Comparison of ENCODE assay signal across 10 mouse cellular contexts in the genomic region with DNA sequence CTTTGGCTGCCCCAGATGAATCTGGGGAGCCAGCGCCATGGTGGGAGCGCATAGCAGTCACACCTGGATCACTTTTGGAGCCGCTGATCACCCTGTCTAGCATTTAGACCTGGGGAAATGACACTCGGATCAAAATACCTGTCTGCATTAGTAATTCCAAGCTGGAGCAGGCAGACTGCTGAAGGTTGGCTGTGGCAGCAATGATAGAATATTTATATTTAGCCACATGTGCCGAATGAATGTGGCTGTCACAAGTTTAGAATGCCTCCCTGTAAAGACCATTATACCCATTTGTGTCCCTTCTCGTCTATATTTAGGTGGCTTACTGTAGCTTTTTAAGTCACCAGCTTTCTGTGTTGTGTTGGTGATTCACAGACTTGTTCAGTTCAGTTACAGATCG. TPM values are rescaled to one million over a fixed set of nuclear protein-coding genes. Genes with fewer than 3 reads are reported as not detected.
A peak's percentile ranks its signal among the peaks of the same experiment; 100 is the strongest.
DNase-seq lines count a peak whose midpoint lies in the region; ATAC-seq and TF ChIP-seq lines count a peak whose summit lies in the region.
"Had no signal": no experiment of that assay in that cellular context is flagged by ENCODE, and none has a peak within 500 bp of the region (broad histone marks: within the 10 kb centered on the region; RNA-seq: fewer than 3 reads in every experiment).

No protein-coding gene starts in this region.

- peaks cover 28% of the 10 kb centered on the region for H3K79me2 ChIP-seq in MEL (ENCODE audit: control insufficient read depth, insufficient read depth, low read length, poor library complexity)

- H3K4me3 ChIP-seq in hindbrain, embryonic 13.5 days = no peak overlapping the region
- no peak overlapping the region for H3K4me3 ChIP-seq in hindbrain, embryonic 10.5 days
- peak overlapping the region; percentile 78 to 86; a peak in 3 of 4 replicates for H3K4me3 ChIP-seq in MEL (ENCODE audit: control insufficient read depth in 1 of 2, insufficient read depth in 1 of 2, low read depth in 2 of 2, low read length in 2 of 2)
- peak overlapping the region; percentile 75; the same call in 1 of the 2 replicates for H3K4me3 ChIP-seq in limb, embryonic 14.5 days (replicated peaks; ENCODE audit: low read length)

- no peak for DNase-seq in hindbrain, embryonic 10.5 days (ENCODE audit: low spot score)
- DNase-seq in MEL (ENCODE audit: low read depth, low spot score) = peak; percentile 14
- peak; percentile 38 for DNase-seq in heart, adult 8-10 months (ENCODE audit: low spot score)
- DNase-seq in limb, embryonic 14.5 days (ENCODE audit: low spot score) = no peak
- no peak for DNase-seq in frontal cortex, adult 2 months (ENCODE audit: extremely low spot score in 1 of 2, low spot score in 1 of 2)
- no peak for DNase-seq in thymus, adult 18-20 months
- DNase-seq: right cerebral cortex, postnatal 4 days had no signal

- no peak for TF ChIP-seq EP300 in MEL (IDR thresholded peaks at IDR 0.05; ENCODE audit: low read depth in 1 of 2, low read length in 2 of 2)

- no peak for ATAC-seq in hindbrain, embryonic 13.5 days (ENCODE audit: low FRiP score)
- ATAC-seq in limb, embryonic 14.5 days (ENCODE audit: low FRiP score, low read depth) = no peak
- ATAC-seq in granulocyte monocyte progenitor cell, adult 5-6 weeks (replicated peaks; ENCODE audit: poor library complexity, severe bottlenecking) = no peak

- H3K4me2 ChIP-seq in hindbrain, embryonic 13.5 days = peak overlapping the region; percentile 86; the same call in 1 of the 2 replicates
- peak overlapping the region; percentile 94 for H3K4me2 ChIP-seq in limb, embryonic 14.5 days (replicated peaks; ENCODE audit: low read depth, low read length, severe bottlenecking)

- no peak for TF ChIP-seq CTCF in MEL (IDR thresholded peaks at IDR 0.05 in 2 of 3, conservative IDR thresholded peaks at IDR 0.05 in 1 of 3; ENCODE audit: control insufficient read depth in 1 of 3, insufficient read depth in 1 of 3, low read depth in 2 of 3, low read length in 3 of 3, poor library complexity in 1 of 3, severe bottlenecking in 1 of 3)

- no peaks in the 10 kb centered on the region for H3K9me3 ChIP-seq in hindbrain, embryonic 13.5 days
- no peaks in the 10 kb centered on the region for H3K9me3 ChIP-seq in hindbrain, embryonic 10.5 days
- H3K9me3 ChIP-seq in MEL (replicated peaks; ENCODE audit: insufficient read depth, low read length) = no peaks in the 10 kb centered on the region
- no peaks in the 10 kb centered on the region for H3K9me3 ChIP-seq in limb, embryonic 14.5 days (ENCODE audit: control insufficient read depth, low read length)
- H3K9me3 ChIP-seq: forebrain, embryonic 10.5 days had no signal

- 77% methylated on average over 7 of the region's 7 CpGs for WGBS in hindbrain, embryonic 13.5 days
- 76% methylated on average over 7 of the region's 7 CpGs for WGBS in hindbrain, embryonic 10.5 days
- WGBS in limb, embryonic 14.5 days = 77% methylated on average over 7 of the region's 7 CpGs

- no peak for TF ChIP-seq RAD21 in MEL (IDR thresholded peaks at IDR 0.05; ENCODE audit: low read depth, low read length)

- no peak overlapping the region for H3K9ac ChIP-seq in hindbrain, embryonic 13.5 days
- H3K9ac ChIP-seq in MEL (ENCODE audit: control insufficient read depth, low read depth, low read length, poor library complexity, severe bottlenecking) = peak overlapping the region; percentile 95
- H3K9ac ChIP-seq in limb, embryonic 14.5 days (ENCODE audit: low read depth, low read length, severe bottlenecking) = no peak overlapping the region

- TF ChIP-seq POLR2A in MEL (IDR thresholded peaks at IDR 0.05; ENCODE audit: control insufficient read depth in 1 of 2, insufficient read depth in 1 of 2, low read depth in 1 of 2, low read length in 2 of 2, poor library complexity in 1 of 2) = no peak
- TF ChIP-seq POLR2A in limb, embryonic 14.5 days (IDR thresholded peaks at IDR 0.05; ENCODE audit: borderline replicate concordance, extremely low read depth, insufficient read depth, insufficient read length) = no peak

- peaks cover 56% of the 10 kb centered on the region for H3K27me3 ChIP-seq in hindbrain, embryonic 13.5 days
- peaks cover 57% of the 10 kb centered on the region for H3K27me3 ChIP-seq in hindbrain, embryonic 10.5 days (ENCODE audit: insufficient read depth, poor library complexity, severe bottlenecking)
- H3K27me3 ChIP-seq in MEL (ENCODE audit: control insufficient read depth in 1 of 2, insufficient read depth in 2 of 2, low read length in 2 of 2) = no peaks in the 10 kb centered on the region
- no peaks in the 10 kb centered on the region; the same call in 1 of the 2 replicates for H3K27me3 ChIP-seq in limb, embryonic 14.5 days (ENCODE audit: control insufficient read depth, insufficient read depth, low read length)

- no peaks in the 10 kb centered on the region for H3K36me3 ChIP-seq in hindbrain, embryonic 13.5 days
- no peaks in the 10 kb centered on the region for H3K36me3 ChIP-seq in hindbrain, embryonic 10.5 days
- H3K36me3 ChIP-seq in MEL (ENCODE audit: control insufficient read depth in 1 of 2, insufficient read depth in 2 of 2, low read length in 2 of 2) = peaks cover 0 to 57% of the 10 kb centered on the region in 2 experiments; a peak in 2 of 4 replicates
- H3K36me3 ChIP-seq in limb, embryonic 14.5 days (ENCODE audit: control insufficient read depth, insufficient read depth, low read length) = no peaks in the 10 kb centered on the region
- H3K36me3 ChIP-seq: forebrain, embryonic 10.5 days had no signal

- H3K27ac ChIP-seq in hindbrain, embryonic 13.5 days = no peak overlapping the region
- H3K27ac ChIP-seq in hindbrain, embryonic 10.5 days = no peak overlapping the region
- H3K27ac ChIP-seq in MEL (ENCODE audit: control insufficient read depth, low read depth, low read length) = no peak overlapping the region
- H3K27ac ChIP-seq in limb, embryonic 14.5 days (replicated peaks; ENCODE audit: low read depth, low read length) = no peak overlapping the region

- peaks cover 17% of the 10 kb centered on the region for H3K4me1 ChIP-seq in hindbrain, embryonic 13.5 days (replicated peaks)
- peaks cover 16% of the 10 kb centered on the region for H3K4me1 ChIP-seq in hindbrain, embryonic 10.5 days (replicated peaks)
- peaks cover 41 to 61% of the 10 kb centered on the region in 2 experiments for H3K4me1 ChIP-seq in MEL (ENCODE audit: control insufficient read depth in 1 of 2, insufficient read depth in 2 of 2, low read length in 2 of 2)
- peaks cover 14% of the 10 kb centered on the region for H3K4me1 ChIP-seq in limb, embryonic 14.5 days (ENCODE audit: control insufficient read depth, insufficient read depth, low read length)

TF ChIP-seq in MEL, 35 proteins besides CTCF, POLR2A, EP300 and RAD21 (continues in another document):
- TF ChIP-seq SMC3 (IDR thresholded peaks at IDR 0.05; ENCODE audit: low read depth, low read length) = no peak
- no peak for TF ChIP-seq MYC (IDR thresholded peaks at IDR 0.05; ENCODE audit: low read depth, low read length)
- no peak for TF ChIP-seq HCFC1 (IDR thresholded peaks at IDR 0.05; ENCODE audit: low read depth, low read length)
- no peak for TF ChIP-seq NELFE (IDR thresholded peaks at IDR 0.05; ENCODE audit: low read depth, low read length)
- TF ChIP-seq GATA1 (IDR thresholded peaks at IDR 0.05; ENCODE audit: low read depth, low read length) = no peak
- no peak for TF ChIP-seq ETS1 (IDR thresholded peaks at IDR 0.05; ENCODE audit: low read depth, low read length)

RNA-seq across cellular contexts. Expression of gene Dnaja4, which starts 2.1 kb away (rescaled TPM):
- polyA plus RNA-seq in hindbrain, embryonic 13.5 days (2015; fragmentation: Nextera tagmentation; extraction: Ambion mirVana) = 4.8 and 7.2 TPM in 2 replicates
- polyA plus RNA-seq in hindbrain, embryonic 10.5 days (2016; fragmentation: Nextera tagmentation; extraction: Ambion mirVana) = 4.5 and 4.7 TPM in 2 replicates
- total RNA-seq in MEL (2012; rRNA removed) = 7.5 and 10.9 TPM in 2 replicates
- 10 to 100 TPM in 1 of 2 experiments, not detected in 1; 13.0 TPM for polyA plus RNA-seq in MEL (2012; ENCODE audit: insufficient read depth in 1 of 2, insufficient read length in 2 of 2, low read depth in 1 of 2, low replicate concordance in 2 of 2, missing spikeins in 1 of 2)
- 10 to 100 TPM; 84.6 to 97.9 (median 92.4) TPM for total RNA-seq in heart, adult 8-10 months (2022)
- polyA plus RNA-seq in limb, embryonic 14.5 days (2012; rRNA removed) = 12.0 and 12.1 TPM in 2 replicates
- polyA plus RNA-seq in limb, embryonic 14.5 days (2014; fragmentation: Nextera tagmentation; extraction: Ambion mirVana) = 11.2 and 13.0 TPM in 2 replicates
- polyA plus RNA-seq in frontal cortex, adult 2 months (2012; rRNA removed) = 46.2 and 46.6 TPM in 2 replicates
- total RNA-seq in granulocyte monocyte progenitor cell, adult 5-6 weeks (2014; fragmentation: Nextera tagmentation) = 0.45 and 0.82 TPM in 2 replicates
- 0.05 and 3.0 TPM in 2 replicates for total RNA-seq in granulocyte monocyte progenitor cell, adult 5-6 weeks (2017)

RNA-seq across cellular contexts. Expression of gene Wdr61, which starts 33.6 kb away (rescaled TPM):
- polyA plus RNA-seq in hindbrain, embryonic 13.5 days (2015; fragmentation: Nextera tagmentation; extraction: Ambion mirVana) = 110 and 112 TPM in 2 replicates
- polyA plus RNA-seq in hindbrain, embryonic 10.5 days (2016; fragmentation: Nextera tagmentation; extraction: Ambion mirVana) = 150 and 174 TPM in 2 replicates
- total RNA-seq in MEL (2012; rRNA removed) = 209 and 217 TPM in 2 replicates
- polyA plus RNA-seq in MEL (2012; ENCODE audit: insufficient read depth in 1 of 2, insufficient read length in 2 of 2, low read depth in 1 of 2, low replicate concordance in 2 of 2, missing spikeins in 1 of 2) = 100 to 1,000 TPM in 1 of 2 experiments, not detected in 1; 182 TPM
- 10 to 100 TPM; 27.3 to 32.4 (median 29.6) TPM for total RNA-seq in heart, adult 8-10 months (2022)
- polyA plus RNA-seq in limb, embryonic 14.5 days (2012; rRNA removed) = 96.1 and 105 TPM in 2 replicates
- polyA plus RNA-seq in limb, embryonic 14.5 days (2014; fragmentation: Nextera tagmentation; extraction: Ambion mirVana) = 159 and 161 TPM in 2 replicates
- polyA plus RNA-seq in frontal cortex, adult 2 months (2012; rRNA removed) = 63.2 and 66.1 TPM in 2 replicates
- total RNA-seq in granulocyte monocyte progenitor cell, adult 5-6 weeks (2014; fragmentation: Nextera tagmentation) = 76.8 and 87.4 TPM in 2 replicates
- 96.0 and 107 TPM in 2 replicates for total RNA-seq in granulocyte monocyte progenitor cell, adult 5-6 weeks (2017)

RNA-seq across cellular contexts. Expression of gene Acsbg1, which starts 39.1 kb away (rescaled TPM):
- polyA plus RNA-seq in hindbrain, embryonic 13.5 days (2015; fragmentation: Nextera tagmentation; extraction: Ambion mirVana) = 14.2 and 15.6 TPM in 2 replicates
- polyA plus RNA-seq in hindbrain, embryonic 10.5 days (2016; fragmentation: Nextera tagmentation; extraction: Ambion mirVana) = 7.2 and 8.7 TPM in 2 replicates
- 8.3 and 11.9 TPM in 2 replicates for total RNA-seq in MEL (2012; rRNA removed)
- polyA plus RNA-seq in MEL (2012; ENCODE audit: insufficient read depth in 1 of 2, insufficient read length in 2 of 2, low read depth in 1 of 2, low replicate concordance in 2 of 2, missing spikeins in 1 of 2) = 1 to 10 TPM in 1 of 2 experiments, not detected in 1; 8.8 TPM
- total RNA-seq in heart, adult 8-10 months (2022) = under 1 TPM; 0.17 to 0.41 (median 0.22) TPM
- 0.40 and 0.77 TPM in 2 replicates for polyA plus RNA-seq in limb, embryonic 14.5 days (2012; rRNA removed)
- polyA plus RNA-seq in limb, embryonic 14.5 days (2014; fragmentation: Nextera tagmentation; extraction: Ambion mirVana) = 0.18 and 0.51 TPM in 2 replicates
- polyA plus RNA-seq in frontal cortex, adult 2 months (2012; rRNA removed) = 202 and 203 TPM in 2 replicates
- not detected in 2 replicates for total RNA-seq in granulocyte monocyte progenitor cell, adult 5-6 weeks (2014; fragmentation: Nextera tagmentation)
- not detected in 2 replicates for total RNA-seq in granulocyte monocyte progenitor cell, adult 5-6 weeks (2017)

Comparison
In these comparisons a context has a peak if more than half of its experiments do, and no peak if none do; other contexts are left out.
1. H3K4me3 ChIP-seq: peak in MEL (2 of 2) and limb, embryonic 14.5 days (single experiment); none in hindbrain, embryonic 13.5 days (single experiment) and hindbrain, embryonic 10.5 days (single experiment).
2. DNase-seq: peak in MEL (single experiment) and heart, adult 8-10 months (single experiment); none in hindbrain, embryonic 10.5 days (single experiment), limb, embryonic 14.5 days (single experiment), frontal cortex, adult 2 months (0 of 2) and thymus, adult 18-20 months (0 of 2).
3. RNA of gene Acsbg1, which starts 39.1 kb away (polyA plus RNA-seq): 202 to 203 TPM in frontal cortex, adult 2 months; 14.2 to 15.6 TPM in hindbrain, embryonic 13.5 days, 8.8 TPM in MEL, 7.2 to 8.7 TPM in hindbrain, embryonic 10.5 days and 0.18 to 0.77 TPM in limb, embryonic 14.5 days; every median in the first group is over 10 times any median in the second.